Mouse (Mus musculus): ENCODE results near the gene Gm21761.
"Not testable (repeated sequence)": the region's sequence is repeated elsewhere in the genome, so short reads cannot be mapped to it uniquely, and the experiment has no call there.

DNA sequence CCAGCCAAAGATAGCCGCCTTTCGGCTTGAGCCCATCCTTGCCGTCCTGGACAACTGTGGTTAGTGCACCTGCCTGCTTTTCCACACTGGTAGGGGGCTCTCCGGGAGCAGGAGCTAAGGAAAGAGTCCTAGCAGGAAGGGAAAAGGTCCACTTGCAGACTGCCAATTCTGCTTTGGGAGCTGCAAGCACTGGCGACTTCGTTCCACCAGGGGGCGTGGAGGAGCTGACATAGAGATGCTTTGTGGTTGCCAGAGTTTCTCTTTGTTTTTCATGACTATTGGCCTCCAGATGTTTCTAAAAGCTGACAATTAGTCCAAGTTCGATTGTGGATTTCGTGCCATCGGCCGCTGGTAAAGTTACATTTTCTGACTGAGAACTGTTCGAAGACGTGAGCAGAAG lies 40.1 kb upstream of the Gm21761 start:
- TF ChIP-seq CTCF, EP300 (IDR thresholded peaks at IDR 0.05): not testable (repeated sequence)
